Mouse (Mus musculus): ENCODE measurements around the gene Kcng1.

Kcng1 gene

GRCm38 (mm10) chr2:168259046-168259445 lies 22.5 kb downstream of the Kcng1 start:
- DNase-seq: no peak

GRCm38 (mm10) chr2:168257188-168257587 lies 24.3 kb downstream of the Kcng1 start:
- DNase-seq: no peak

GRCm38 (mm10) chr2:168256506-168256905 lies 25.0 kb downstream of the Kcng1 start:
- no peak for DNase-seq

- no peak for DNase-seq
Observed at GRCm38 (mm10) chr2:168253822-168254221, 27.7 kb downstream of the Kcng1 start.

GRCm38 (mm10) chr2:168252639-168253292 lies 28.8 kb downstream of the Kcng1 start:
- peak; percentile 50 for DNase-seq

- peak; percentile 84 for DNase-seq
Observed at GRCm38 (mm10) chr2:168250270-168250669, 31.3 kb downstream of the Kcng1 start.

GRCm38 (mm10) chr2:168248856-168249245 lies 32.7 kb downstream of the Kcng1 start:
- peak; percentile 40 for DNase-seq

- no peak for DNase-seq
Observed at GRCm38 (mm10) chr2:168248167-168248855, 33.2 kb downstream of the Kcng1 start.

- DNase-seq: no peak
Observed at GRCm38 (mm10) chr2:168245571-168245970, 36.0 kb downstream of the Kcng1 start.

- DNase-seq: no peak
Observed at GRCm38 (mm10) chr2:168243278-168243677, 38.3 kb downstream of the Kcng1 start.

GRCm38 (mm10) chr2:168242841-168243240 lies 38.7 kb downstream of the Kcng1 start:
- DNase-seq: no peak

GRCm38 (mm10) chr2:168238335-168238734 lies 43.2 kb downstream of the Kcng1 start:
- DNase-seq: no peak

- no peak for DNase-seq
Observed at GRCm38 (mm10) chr2:168233286-168233685, 48.2 kb downstream of the Kcng1 start.

- DNase-seq: peak; percentile 40
Observed at GRCm38 (mm10) chr2:168231471-168231829, 50.1 kb downstream of the Kcng1 start.

GRCm38 (mm10) chr2:168230773-168231470 lies 50.6 kb downstream of the Kcng1 start:
- DNase-seq: no peak

- peak; percentile 81 for DNase-seq
Observed at GRCm38 (mm10) chr2:168230026-168230728, 51.4 kb downstream of the Kcng1 start, which contains the start of the genes Gm20716, Dpm1 and Mocs3. TSS of gene Gm20716 (minus strand) at chr2:168230364. TSS of gene Dpm1 (minus strand) at chr2:168230591. TSS of gene Mocs3 (plus strand) at chr2:168230622.

- no peak for DNase-seq
Observed at GRCm38 (mm10) chr2:168229116-168230025, 52.2 kb downstream of the Kcng1 start.

GRCm38 (mm10) chr2:168223326-168223725 lies 58.2 kb downstream of the Kcng1 start:
- DNase-seq: no peak

GRCm38 (mm10) chr2:168213788-168214397 lies 67.6 kb downstream of the Kcng1 start:
- no peak for DNase-seq

All from thymus, postnatal 14 days (tissue).